8 mouse cellular contexts compared by ENCODE assay signal in the genomic region with DNA sequence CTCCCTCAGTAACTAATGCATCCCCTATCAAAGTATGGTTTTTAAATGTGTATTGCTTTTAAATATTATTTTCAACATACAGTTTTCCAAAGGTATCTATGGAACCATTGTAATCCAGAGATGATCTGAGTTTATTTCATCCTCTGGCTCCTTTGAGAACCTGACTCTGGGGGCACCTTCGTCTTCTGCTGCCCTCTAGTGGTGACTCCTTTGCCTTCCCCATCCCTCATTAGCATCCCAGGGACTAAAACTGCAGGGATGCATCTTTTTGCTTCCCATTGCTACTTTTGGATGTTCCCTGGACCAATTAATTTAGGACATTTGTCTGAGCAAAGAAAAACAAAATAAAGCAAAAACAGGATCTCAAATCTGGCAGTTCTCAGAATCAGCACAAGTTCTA.
DNase-seq lines count a peak whose midpoint lies in the region; ATAC-seq and TF ChIP-seq lines count a peak whose summit lies in the region.

No protein-coding gene starts in this region.

- no peak overlapping the region for H3K27ac ChIP-seq in bone marrow, adult 2 months (ENCODE audit: control insufficient read depth, insufficient read depth, low read depth, low read length, poor library complexity)
- H3K27ac ChIP-seq in embryonic fibroblast, embryonic 13.5 days (ENCODE audit: insufficient read depth, low read length): no peak overlapping the region

- H3K4me3 ChIP-seq in bone marrow, adult 2 months (replicated peaks; ENCODE audit: control insufficient read depth, low read depth, low read length): no peak overlapping the region
- no peak overlapping the region for H3K4me3 ChIP-seq in embryonic fibroblast, embryonic 13.5 days (ENCODE audit: insufficient read depth, low read length)

- DNase-seq in urinary bladder, postnatal 25 days (ENCODE audit: low spot score): peak; percentile 44
- DNase-seq in urinary bladder, adult 2 months (ENCODE audit: low spot score): no peak
- DNase-seq in induced T-regulatory cell, adult 2 months (ENCODE audit: low read depth): peak; percentile 71
- peak; percentile 68 for DNase-seq in left cerebral cortex, postnatal 4 days
- DNase-seq in ovary, postnatal 14 days (ENCODE audit: low spot score): peak; percentile 55

- intact Hi-C loops in left cerebral cortex, postnatal 4 days (cut with DNase I): loop anchor here (2.0 kb wide), 1 partner anchor 169 kb away; no protein-coding TSS in a partner anchor

- TF ChIP-seq POLR2A in bone marrow, adult 2 months (IDR thresholded peaks at IDR 0.05; ENCODE audit: borderline replicate concordance, control insufficient read depth, low read depth, low read length): no peak
- no peak for TF ChIP-seq POLR2A in embryonic fibroblast, embryonic 13.5 days (IDR thresholded peaks at IDR 0.05; ENCODE audit: low read depth, low read length)

- TF ChIP-seq CTCF in bone marrow, adult 2 months (IDR thresholded peaks at IDR 0.05; ENCODE audit: control insufficient read depth, insufficient read depth, low read length): peak; percentile 78
- peak; percentile 81 for TF ChIP-seq CTCF in embryonic fibroblast, embryonic 13.5 days (IDR thresholded peaks at IDR 0.05; ENCODE audit: borderline replicate concordance, insufficient read depth, low read length)

- WGBS in bone marrow, adult 2 months: 0% methylated on average over 1 of the region's 1 CpGs

- H3K4me1 ChIP-seq in bone marrow, adult 2 months (ENCODE audit: control insufficient read depth, insufficient read depth, low read length): no peaks in the 10 kb centered on the region
- H3K4me1 ChIP-seq in embryonic fibroblast, embryonic 13.5 days (ENCODE audit: control insufficient read depth, insufficient read depth, low read length): no peaks in the 10 kb centered on the region

- no peak for ATAC-seq in erythroid progenitor cell, adult 5-6 weeks (replicated peaks; ENCODE audit: low FRiP score, poor library complexity, severe bottlenecking)
